Mouse (Mus musculus): ENCODE results near the gene Ccdc180. TPM values are rescaled to one million over a fixed set of nuclear protein-coding genes. Genes with fewer than 3 reads are reported as not detected.

Gene Ccdc180
- total RNA-seq, 2 experiments from 2014 or later = 0.09 TPM; not detected in 1

- intact Hi-C loops (cut with DNase I) = no loop called here
- no peak for TF ChIP-seq CTCF (IDR thresholded peaks at IDR 0.05)
Observed at GRCm38 (mm10) chr4:45964771-45965439, 74.8 kb downstream of the Ccdc180 start, which contains the start of gene Tdrd7. TSS of gene Tdrd7 (plus strand) at chr4:45965334.

GRCm38 (mm10) chr4:45965737-45966447 lies 75.8 kb downstream of the Ccdc180 start:
- intact Hi-C loops (cut with DNase I) = no loop called here
- TF ChIP-seq CTCF (IDR thresholded peaks at IDR 0.05) = no peak

More at GRCm38 (mm10) chr4:45964771-45965439, 74.8 kb downstream of the Ccdc180 start, which contains the start of gene Tdrd7:
- H3K4me3 ChIP-seq = no peak within 1 kb of the TSS
- H3K27ac ChIP-seq = no peak within 1 kb of the TSS
- DNase-seq (ENCODE audit: extremely low spot score in 1 of 2, low spot score in 2 of 2) = no peak

GRCm38 (mm10) chr4:45966716-45967115 lies 76.6 kb downstream of the Ccdc180 start:
- DNase-seq (ENCODE audit: extremely low spot score in 1 of 2, low spot score in 2 of 2) = no peak
- no peak overlapping the region for H3K4me3 ChIP-seq
- no peak for TF ChIP-seq CTCF (IDR thresholded peaks at IDR 0.05)
- H3K27ac ChIP-seq = no peak overlapping the region
- intact Hi-C loops (cut with DNase I) = no loop called here

More at GRCm38 (mm10) chr4:45965737-45966447, 75.8 kb downstream of the Ccdc180 start:
- no peak for DNase-seq (ENCODE audit: extremely low spot score in 1 of 2, low spot score in 2 of 2)
- Histone ChIP-seq H3K4me3 (no peak overlapping the region), H3K27ac (no peak overlapping the region)

- intact Hi-C loops (cut with DNase I) = no loop called here
Observed at GRCm38 (mm10) chr4:45967479-45968341, 77.6 kb downstream of the Ccdc180 start.

GRCm38 (mm10) chr4:45969051-45969450 lies 78.9 kb downstream of the Ccdc180 start:
- H3K27ac ChIP-seq = no peak overlapping the region
- TF ChIP-seq CTCF (IDR thresholded peaks at IDR 0.05) = no peak
- no peak overlapping the region for H3K4me3 ChIP-seq
- no peak for DNase-seq (ENCODE audit: extremely low spot score in 1 of 2, low spot score in 2 of 2)
- intact Hi-C loops (cut with DNase I) = no loop called here

More at GRCm38 (mm10) chr4:45967479-45968341, 77.6 kb downstream of the Ccdc180 start:
- Histone ChIP-seq H3K27ac (no peak overlapping the region), H3K4me3 (no peak overlapping the region)
- TF ChIP-seq CTCF (IDR thresholded peaks at IDR 0.05) = no peak
- no peak for DNase-seq (ENCODE audit: extremely low spot score in 1 of 2, low spot score in 2 of 2)

DNA sequence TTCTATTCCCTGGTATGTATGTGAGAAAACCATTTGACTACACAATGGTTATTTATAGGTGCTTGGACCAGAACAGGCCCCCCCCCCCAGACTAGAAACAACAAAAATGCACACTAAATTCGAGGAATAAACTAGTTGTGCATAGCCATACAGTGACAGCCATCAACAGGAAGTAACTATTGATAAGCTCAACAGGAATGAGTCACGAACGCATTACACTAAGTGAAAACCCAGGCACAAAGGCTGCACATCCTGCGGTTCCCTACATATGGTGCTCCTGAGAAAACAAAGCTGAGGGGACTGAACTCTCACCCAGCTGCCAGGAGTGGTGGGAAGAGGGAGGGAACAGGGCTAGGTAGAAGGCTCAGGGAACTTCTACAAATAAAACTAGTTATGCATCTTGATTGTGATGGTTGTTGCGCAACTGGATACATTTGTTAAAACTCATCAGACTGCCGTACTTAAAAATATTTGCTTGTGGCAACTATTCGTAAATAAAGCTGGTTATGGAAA lies 80.0 kb downstream of the Ccdc180 start:
- TF ChIP-seq CTCF (IDR thresholded peaks at IDR 0.05) = no peak
- intact Hi-C loops (cut with DNase I) = no loop called here

DNA sequence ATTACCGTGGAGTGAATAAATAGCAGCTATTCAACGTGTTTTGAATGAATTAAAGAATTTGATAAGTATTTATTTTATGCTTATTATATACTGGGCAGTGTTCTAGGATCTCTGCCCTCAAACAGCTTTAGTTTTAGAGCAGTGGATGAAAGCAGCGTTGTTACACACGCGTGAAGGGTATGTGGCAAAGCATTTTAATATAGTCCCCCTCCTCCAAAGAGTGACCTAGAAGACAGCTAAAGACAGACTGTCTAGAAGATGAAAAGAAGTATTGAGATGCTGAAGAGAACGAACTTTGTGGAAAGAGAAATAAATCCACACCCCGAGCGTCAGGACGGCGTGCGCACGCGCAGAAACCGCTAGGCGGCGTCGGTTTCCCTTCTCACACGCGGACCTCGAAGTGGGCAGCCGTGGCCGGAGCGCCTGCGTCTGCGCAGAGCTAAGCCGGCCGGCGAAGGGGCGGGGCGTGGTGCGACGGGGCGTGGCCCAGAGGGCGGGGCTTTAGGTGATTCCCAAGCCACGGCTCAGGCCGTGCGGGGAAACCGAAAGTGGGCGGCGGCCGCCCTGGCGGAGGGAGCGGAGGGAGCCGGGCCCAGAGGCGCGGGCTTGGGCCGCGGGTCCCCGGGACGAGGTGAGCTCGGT lies 81.8 kb downstream of the Ccdc180 start:
- DNase-seq (ENCODE audit: extremely low spot score in 1 of 2, low spot score in 2 of 2) = peak; percentile 99
- peak overlapping the region; percentile 65 for H3K27ac ChIP-seq
- intact Hi-C loops (cut with DNase I) = loop anchor here (1.0 to 2.0 kb wide), 2 partner anchors 154 to 563 kb away; partner anchors contain the start of gene Slc25a51
- H3K4me3 ChIP-seq = peak overlapping the region; percentile 79
- peak; percentile 88 for TF ChIP-seq CTCF (IDR thresholded peaks at IDR 0.05)

More for the DNA sequence above, 80.0 kb downstream of the Ccdc180 start:
- H3K27ac ChIP-seq = no peak overlapping the region
- DNase-seq (ENCODE audit: extremely low spot score in 1 of 2, low spot score in 2 of 2) = no peak
- no peak overlapping the region for H3K4me3 ChIP-seq

- Histone ChIP-seq H3K27ac (peak overlapping the region; percentile 65), H3K4me3 (peak overlapping the region; percentile 79)
- peak; percentile 65 to 69 for DNase-seq (ENCODE audit: extremely low spot score in 1 of 2, low spot score in 2 of 2)
- TF ChIP-seq CTCF (IDR thresholded peaks at IDR 0.05) = no peak
- intact Hi-C loops (cut with DNase I) = loop anchor here (1.0 to 2.0 kb wide), 2 partner anchors 154 to 564 kb away; partner anchors contain the start of gene Slc25a51
Observed at GRCm38 (mm10) chr4:45972448-45972854, 82.3 kb downstream of the Ccdc180 start.

DNA sequence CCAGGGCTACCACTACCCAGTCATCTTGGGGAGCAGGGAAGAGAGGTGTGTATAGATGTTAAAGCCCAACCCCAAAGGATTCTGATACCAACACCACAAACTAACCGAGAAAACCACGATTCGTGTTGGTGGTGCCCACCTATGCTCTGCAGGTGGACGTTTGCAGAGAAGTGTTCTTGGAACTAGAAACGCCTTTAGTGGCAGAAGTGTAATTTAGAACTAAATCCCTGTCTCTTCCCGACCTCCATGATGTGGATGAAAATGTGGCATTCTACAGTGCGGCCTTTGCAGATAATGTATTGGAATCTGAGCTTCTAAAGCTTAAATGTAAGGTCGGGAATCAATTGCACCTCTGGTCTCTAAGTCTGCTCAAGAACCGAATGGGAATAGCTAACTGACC lies 82.8 kb downstream of the Ccdc180 start:
- intact Hi-C loops (cut with DNase I) = loop anchor here (1.0 to 2.0 kb wide), 2 partner anchors 153 to 564 kb away; partner anchors contain the start of gene Slc25a51
- TF ChIP-seq CTCF (IDR thresholded peaks at IDR 0.05) = no peak
- Histone ChIP-seq H3K4me3 (peak overlapping the region; percentile 79), H3K27ac (peak overlapping the region; percentile 65)
- DNase-seq (ENCODE audit: extremely low spot score in 1 of 2, low spot score in 2 of 2) = no peak

DNA sequence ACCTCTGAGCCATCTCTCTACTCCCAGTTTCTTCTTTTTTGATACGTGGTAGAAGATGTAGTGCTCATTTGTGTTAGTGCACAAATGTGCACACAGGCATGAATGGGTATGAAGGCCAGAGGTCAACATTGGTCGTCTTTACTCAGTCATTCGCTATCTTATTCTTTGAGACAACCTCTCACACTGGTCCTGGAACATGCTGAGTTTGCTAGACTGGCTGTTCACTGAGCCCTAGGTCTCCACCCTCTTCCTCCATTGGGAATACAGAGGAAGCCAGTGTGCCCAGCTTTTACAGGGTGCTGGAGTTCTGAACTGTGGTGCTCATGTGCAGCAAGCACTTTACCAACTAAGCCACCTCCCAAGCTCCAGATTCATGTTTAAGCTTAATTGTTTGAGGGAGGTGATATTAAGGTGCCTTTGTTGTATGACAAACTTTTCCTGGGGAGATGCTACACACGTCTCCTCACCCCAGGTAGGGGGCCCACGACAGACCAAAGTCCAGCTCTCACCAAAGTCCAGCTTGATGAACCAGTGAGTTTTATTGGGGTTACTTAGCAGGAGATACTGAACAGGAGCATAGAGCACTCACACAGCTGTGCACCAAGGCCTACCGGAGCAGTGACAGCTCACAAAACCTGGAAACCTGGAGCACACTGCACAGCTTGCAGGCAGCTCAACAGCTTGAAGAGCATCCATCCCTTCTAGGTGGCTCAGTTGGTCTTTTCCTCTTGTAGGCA lies 87.0 kb downstream of the Ccdc180 start:
- DNase-seq (ENCODE audit: extremely low spot score in 1 of 2, low spot score in 2 of 2) = no peak
- no peak overlapping the region for H3K4me3 ChIP-seq
- H3K27ac ChIP-seq = no peak overlapping the region
- intact Hi-C loops (cut with DNase I) = no loop called here
- TF ChIP-seq CTCF (IDR thresholded peaks at IDR 0.05) = no peak

Data from left cerebral cortex, adult 2 months (tissue).